Mouse (Mus musculus) lung, postnatal 36 days (tissue): ENCODE measurements around the gene Stx7.
"Not testable (repeated sequence)": the region's sequence is repeated elsewhere in the genome, so short reads cannot be mapped to it uniquely, and the experiment has no call there.

Experiments
- DNase-seq: peaks from one replicate; pipeline ENCODE4 v3.0.0; 2022; ENCODE audit warnings: mixed read lengths

Gene Stx7

GRCm38 (mm10) chr10:24149135-24149781 is at the start of gene Stx7:
Stx7 (plus strand) TSS chr10:24149302.
- DNase-seq, result peak; percentile 97

- not testable (repeated sequence) for DNase-seq
Measured at GRCm38 (mm10) chr10:24101812-24102211, 47.3 kb upstream of the Stx7 start, which contains the start of gene Taar8c. Taar8c (minus strand) TSS chr10:24101912.

- DNase-seq, result not testable (repeated sequence)
Measured at GRCm38 (mm10) chr10:24103299-24103698, 45.8 kb upstream of the Stx7 start.

- DNase-seq, result no peak
Measured at GRCm38 (mm10) chr10:24107747-24108146, 41.4 kb upstream of the Stx7 start.

GRCm38 (mm10) chr10:24108236-24108635 is 40.9 kb upstream of the Stx7 start:
- DNase-seq, result no peak

GRCm38 (mm10) chr10:24109434-24109833 is 39.7 kb upstream of the Stx7 start, which contains the start of gene Taar9:
Taar9 (minus strand) TSS chr10:24109534.
- not testable (repeated sequence) for DNase-seq

- DNase-seq, result peak; percentile 81
Measured at GRCm38 (mm10) chr10:24111116-24111778, 37.9 kb upstream of the Stx7 start.

GRCm38 (mm10) chr10:24131451-24132262 is 17.4 kb upstream of the Stx7 start:
- DNase-seq, result peak; percentile 88

GRCm38 (mm10) chr10:24132273-24132672 is 16.8 kb upstream of the Stx7 start:
- peak; percentile 71 for DNase-seq

GRCm38 (mm10) chr10:24133132-24133531 is 16.0 kb upstream of the Stx7 start:
- DNase-seq, result peak; percentile 42

GRCm38 (mm10) chr10:24134071-24134645 is 14.9 kb upstream of the Stx7 start:
- peak; percentile 20 for DNase-seq

GRCm38 (mm10) chr10:24138623-24139261 is 10.4 kb upstream of the Stx7 start:
- no peak for DNase-seq

GRCm38 (mm10) chr10:24142735-24143134 is 6.4 kb upstream of the Stx7 start:
- DNase-seq, result no peak

- no peak for DNase-seq
Measured at GRCm38 (mm10) chr10:24150086-24150485, 984 bp downstream of the Stx7 start.

GRCm38 (mm10) chr10:24158470-24159254 is 9.6 kb downstream of the Stx7 start:
- no peak for DNase-seq

GRCm38 (mm10) chr10:24159575-24159974 is 10.5 kb downstream of the Stx7 start:
- DNase-seq, result peak; percentile 31

- DNase-seq, result peak; percentile 18
Measured at GRCm38 (mm10) chr10:24160349-24160748, 11.2 kb downstream of the Stx7 start.

- DNase-seq, result peak; percentile 70
Measured at GRCm38 (mm10) chr10:24164137-24164908, 15.2 kb downstream of the Stx7 start.

GRCm38 (mm10) chr10:24164909-24165304 is 15.8 kb downstream of the Stx7 start:
- no peak for DNase-seq

GRCm38 (mm10) chr10:24165526-24166055 is 16.5 kb downstream of the Stx7 start:
- DNase-seq, result peak; percentile 45
